Mouse (Mus musculus) regulatory T cell (primary cell): ENCODE results near the gene Mpp6.

Experiments
- in situ Hi-C: fragments of 300-600 bp; cut with MboI, MseI; formaldehyde crosslinking; loops from one replicate; pipeline ENCODE4 v1.15.1; 2025; ENCODE audit warnings: high pct_unique_total_duplicates

Mpp6 gene

DNA sequence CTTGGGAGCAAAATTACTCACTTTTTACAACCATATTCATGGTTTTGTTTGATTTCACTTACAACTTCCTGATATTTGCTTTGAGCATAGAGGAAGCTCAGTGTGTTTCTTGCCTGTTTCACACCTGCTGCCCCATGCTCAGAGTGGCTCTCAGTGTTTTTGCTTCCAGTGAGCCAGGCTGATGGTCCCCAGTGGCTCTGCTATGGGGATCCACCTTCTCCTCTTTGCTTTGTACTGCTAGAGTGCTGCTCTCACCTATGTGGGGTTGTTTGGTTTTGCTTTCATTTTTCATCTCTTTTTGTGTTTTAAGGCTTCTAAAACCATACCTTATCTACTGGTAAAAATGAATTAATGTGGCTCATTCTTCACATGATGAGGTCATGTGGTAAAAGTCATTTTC is 36.1 kb downstream of the Mpp6 start:
- in situ Hi-C loops, result no loop called here

DNA sequence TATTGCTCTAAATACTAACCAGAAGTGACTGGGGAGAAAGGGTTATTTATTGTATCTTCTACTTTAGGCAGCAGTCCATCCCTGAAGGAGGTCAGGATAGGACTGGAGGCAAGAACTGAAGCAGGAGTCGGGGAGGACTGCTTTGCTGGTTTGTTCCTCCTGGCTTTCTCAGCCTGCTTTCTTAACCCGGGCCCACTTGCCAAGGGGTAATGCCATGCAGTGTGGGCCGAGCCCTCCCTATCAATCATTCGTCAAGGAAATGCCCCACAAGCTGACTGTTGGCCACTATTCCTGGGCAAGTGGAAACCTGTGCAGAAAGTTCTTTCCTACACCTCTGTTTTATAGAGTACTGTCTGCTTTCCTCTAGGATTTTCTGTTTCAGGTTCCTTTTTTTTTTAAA is 39.3 kb downstream of the Mpp6 start:
- in situ Hi-C loops, result no loop called here

DNA sequence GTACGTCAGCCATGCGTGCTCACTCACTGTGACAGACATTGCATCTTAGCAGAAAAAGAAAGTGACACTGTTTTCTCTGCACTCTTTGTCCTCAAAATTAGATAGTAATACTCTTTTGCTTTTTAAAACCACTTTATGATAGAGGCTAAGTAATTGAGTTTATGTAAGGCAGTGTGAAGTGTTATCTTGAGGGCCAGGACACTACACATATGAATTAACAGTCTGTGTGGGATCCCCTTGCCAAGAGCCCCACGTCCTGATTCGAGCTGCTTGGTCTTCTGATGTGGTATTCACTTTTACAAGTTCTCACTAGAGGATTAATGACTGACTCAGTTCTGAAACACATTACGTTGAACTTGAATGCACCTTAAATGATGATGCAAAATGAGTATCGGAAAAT is 49.8 kb downstream of the Mpp6 start:
- in situ Hi-C loops, result no loop called here

DNA sequence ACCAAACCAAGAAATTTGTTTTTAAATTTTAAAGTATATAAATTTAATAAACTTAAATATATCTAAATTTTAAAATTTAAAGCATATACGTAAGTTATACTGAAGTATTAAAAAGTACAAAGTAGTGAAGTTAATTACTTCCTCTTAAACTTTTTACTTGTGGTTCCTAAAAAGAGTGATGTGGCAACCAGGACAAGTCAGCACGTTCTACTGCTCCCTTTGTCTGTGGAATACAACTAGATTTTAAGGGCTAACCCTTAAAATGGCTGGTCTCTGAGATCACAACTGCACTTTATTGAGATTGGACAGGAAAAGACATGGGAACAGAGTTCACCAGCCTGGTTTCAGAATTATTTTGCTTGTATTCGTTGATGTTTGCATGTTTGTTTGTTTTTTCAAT is 53.0 kb downstream of the Mpp6 start:
- in situ Hi-C loops, result no loop called here

DNA sequence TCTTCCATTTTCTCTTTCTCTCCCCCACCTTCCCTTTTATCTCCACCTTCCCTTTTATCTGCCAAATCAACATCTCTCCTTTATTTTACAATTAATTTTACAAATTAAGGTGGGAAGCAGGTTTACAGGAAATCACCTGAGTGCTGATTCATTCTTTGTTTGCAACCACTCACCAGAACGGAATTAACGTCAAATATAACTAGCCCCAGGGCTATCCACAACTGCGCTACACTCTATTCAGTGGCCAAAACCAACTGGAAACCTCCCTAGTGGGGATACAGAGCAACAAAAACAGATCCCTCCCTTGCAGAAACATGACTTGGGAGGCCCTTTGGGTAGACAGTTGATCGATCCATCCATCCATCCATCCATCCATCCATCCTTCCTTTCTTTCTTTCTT is 58.8 kb downstream of the Mpp6 start:
- in situ Hi-C loops, result no loop called here

DNA sequence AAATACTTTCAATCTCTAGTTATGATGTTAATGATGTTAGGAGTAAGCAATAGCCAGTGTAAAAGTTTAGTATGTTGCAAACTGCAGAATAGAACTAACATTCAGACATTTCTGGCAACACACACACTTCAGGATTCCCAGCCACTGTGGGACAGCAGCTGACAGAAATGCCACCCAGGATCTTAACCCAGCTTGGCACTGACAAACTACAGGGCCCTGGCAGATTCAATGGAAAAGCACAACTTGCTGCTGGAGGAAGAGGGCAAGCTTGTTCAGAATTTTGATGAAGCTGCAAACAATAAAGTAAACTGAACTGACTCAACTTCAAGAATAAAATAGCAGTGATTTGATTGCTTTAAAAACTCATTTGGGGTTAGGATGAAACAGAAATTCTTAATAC is 59.7 kb downstream of the Mpp6 start:
- in situ Hi-C loops, result no loop called here

DNA sequence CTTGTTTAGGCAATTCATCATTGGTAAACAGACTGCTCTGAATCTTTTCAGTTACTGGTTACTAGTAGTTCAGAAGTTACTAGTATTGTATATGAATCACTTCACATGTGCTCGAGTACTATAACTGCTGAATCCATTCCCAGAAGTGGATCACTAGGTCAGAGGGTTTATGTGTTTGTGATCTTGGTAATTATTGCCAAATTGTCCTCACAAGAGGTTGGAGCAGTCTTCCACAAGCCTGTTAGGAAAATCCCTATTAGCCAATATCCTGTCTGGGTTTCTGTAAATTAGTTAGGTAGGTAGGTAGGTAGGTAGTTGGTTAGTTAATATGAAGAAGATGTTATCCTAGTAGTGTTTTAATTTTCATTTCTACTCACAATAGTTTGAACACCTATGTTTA is 65.7 kb downstream of the Mpp6 start:
- in situ Hi-C loops, result no loop called here

DNA sequence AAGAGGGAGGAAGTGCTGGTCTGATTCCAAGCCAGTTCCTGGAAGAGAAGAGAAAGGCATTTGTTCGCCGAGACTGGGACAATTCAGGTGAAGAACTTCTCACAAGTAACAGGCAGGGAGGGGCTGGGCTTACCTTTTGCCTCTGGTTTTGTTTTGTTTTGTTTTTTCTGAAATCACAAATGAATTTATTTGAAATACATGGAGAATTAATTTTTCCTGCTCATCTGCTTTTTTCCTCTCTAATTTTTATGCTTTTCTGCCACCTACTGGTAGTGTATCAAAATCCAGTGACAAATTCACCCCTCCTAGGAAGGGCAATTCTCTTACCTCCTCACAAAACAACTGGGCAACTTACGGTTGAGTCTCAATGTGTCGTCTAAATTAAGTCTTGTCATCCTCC is 70.1 kb downstream of the Mpp6 start:
- in situ Hi-C loops, result no loop called here

DNA sequence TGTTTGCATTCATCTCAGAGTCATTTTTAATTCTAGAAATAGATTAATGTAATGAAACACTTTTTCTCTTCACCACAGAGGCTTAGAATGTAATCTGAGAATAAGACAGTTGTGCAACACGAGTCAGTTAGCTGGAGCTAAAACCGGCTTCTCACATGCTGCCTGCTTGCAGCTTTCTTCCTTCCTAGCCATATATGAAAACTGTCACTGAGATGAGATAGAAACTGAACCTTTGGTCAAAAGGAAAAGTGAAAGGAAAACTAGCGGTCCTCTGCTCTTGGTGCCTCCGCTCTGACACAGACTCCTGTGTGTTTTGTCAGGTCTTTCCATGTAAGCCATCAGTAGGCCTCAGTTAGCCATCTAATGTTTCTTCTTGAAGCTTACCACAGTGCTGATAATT is 77.9 kb downstream of the Mpp6 start:
- in situ Hi-C loops, result no loop called here

DNA sequence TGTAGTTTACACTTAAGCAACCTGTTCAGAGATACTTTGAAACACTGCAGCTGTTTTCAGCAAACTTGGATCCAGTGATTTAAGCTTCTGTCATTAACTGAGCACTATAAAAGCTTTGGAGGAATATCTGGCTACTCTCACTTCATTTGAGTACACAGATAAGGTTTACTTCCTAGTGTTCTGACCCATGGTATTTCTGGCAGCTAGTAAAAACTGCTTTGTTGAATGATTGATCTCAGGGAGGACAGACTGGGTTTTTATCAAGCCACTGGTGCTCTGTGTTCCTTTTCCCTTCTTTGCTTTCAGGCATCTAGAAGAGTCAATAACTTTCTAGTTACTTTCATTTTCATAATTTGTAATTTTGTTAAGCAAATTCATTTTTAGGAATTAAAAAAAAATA is 79.3 kb downstream of the Mpp6 start:
- in situ Hi-C loops, result no loop called here

DNA sequence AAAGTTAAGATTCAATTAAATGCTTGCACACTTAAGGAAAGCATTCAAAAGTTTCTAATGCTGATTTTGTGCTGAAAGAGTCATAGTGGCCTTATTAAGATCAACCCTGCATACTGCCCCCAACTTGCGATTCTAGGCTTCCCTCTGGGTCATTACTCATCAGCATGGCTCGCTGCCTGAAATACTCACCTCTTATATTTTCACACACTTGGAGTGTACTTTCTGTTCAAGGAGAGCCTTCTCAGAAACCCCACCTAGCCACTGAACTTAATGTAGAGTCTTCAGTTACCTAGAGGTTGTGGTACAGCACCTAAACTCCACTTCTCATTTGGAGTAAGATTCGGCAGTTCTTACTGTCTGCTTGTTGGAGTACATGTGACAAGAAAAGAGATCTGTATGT is 81.6 kb downstream of the Mpp6 start:
- in situ Hi-C loops, result no loop called here

DNA sequence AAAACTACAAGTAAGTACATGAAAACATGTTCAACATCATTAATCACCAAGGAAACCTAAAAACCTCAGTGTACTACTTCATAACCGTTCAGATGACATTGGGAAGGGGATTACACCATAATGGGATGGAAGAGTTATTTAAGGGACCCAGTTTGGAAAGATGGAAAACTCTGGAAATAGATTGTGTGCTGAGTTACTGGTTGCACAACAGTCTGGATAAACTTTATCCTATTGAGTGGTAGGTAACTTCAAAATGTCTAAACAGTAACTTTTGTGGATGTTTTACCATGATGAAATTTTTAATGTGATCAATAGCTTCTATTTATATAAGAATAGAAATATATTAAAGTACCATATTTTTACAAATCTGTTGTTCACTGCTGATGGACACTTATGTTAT is 82.1 kb downstream of the Mpp6 start:
- in situ Hi-C loops, result no loop called here

DNA sequence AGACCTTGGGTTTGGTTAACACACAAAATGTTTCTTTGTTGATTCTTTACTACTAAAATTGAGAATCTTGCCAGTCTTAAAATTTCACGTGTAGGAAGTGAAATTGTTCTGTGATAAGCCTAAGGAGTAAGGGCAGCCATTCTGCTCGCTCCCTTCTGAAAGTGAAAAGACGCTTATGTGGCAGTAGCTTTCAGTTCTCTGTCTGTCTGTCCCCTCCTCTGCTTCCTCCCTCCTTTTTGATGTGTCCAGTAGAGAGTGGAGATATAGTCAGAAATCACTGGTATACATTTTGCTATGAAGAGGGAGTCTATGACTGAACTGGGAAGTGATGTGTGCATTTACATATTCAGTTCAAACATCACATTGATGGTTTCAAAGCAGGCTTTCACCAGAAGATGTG is 82.8 kb downstream of the Mpp6 start:
- in situ Hi-C loops, result no loop called here

DNA sequence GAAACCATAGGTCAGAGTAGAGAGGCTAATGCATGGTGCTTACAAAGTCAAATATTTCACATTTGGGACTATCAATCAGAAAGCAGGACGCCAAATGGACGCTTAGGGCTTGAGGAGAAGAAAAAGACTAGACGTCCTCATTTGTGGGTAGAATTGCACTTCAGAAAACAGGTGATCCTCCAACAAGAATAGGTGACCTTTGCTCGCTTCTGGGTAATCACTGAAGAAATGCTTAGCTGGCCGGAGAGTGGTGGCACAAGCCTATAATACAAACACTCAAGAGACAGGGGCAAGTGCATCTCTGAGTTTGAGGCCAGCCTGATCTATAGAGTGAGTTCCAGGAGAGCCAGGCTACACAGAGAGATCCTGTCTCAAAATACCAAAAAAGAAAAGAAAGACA is 83.8 kb downstream of the Mpp6 start:
- in situ Hi-C loops, result no loop called here

DNA sequence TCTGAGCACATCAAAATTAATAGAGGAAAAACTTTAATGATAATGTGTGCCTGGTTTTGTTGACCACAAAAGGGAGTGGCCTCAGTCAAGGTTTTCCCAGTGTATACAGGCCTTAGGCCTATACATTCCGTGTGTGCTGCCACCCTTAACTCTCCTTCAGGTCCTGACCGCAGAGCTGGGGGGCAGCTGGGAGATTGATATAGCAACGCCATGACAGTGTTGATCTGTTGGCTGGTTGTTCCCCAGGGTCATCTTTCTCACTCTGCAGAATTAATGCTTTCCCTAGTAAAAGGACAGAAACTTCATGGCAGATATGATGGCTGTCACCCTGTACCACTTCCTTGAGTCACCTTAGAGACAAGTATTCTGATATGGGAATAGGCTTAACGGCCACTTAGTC is 94.3 kb downstream of the Mpp6 start:
- in situ Hi-C loops, result loop anchor here (25.0 kb wide), 1 partner anchor 692 kb away; no protein-coding TSS in a partner anchor

DNA sequence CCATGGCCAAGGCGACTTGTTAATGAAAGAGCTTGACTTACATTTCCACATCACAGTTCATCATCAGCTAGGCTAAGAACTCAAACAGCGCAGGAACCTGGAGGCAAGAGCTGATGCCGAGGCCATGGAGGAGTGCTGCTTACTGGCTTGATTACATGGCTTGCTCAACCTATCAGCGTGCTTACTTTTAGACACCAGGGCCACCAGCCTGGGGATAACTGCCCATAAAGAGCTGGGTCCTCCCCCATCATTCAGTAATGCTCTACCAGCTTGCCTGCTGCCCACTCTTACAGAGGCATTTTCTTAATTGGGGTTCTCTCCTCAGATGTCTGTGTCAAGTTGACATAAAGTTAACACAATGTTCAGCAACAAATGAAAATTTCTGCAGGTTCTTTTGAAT is 95.1 kb downstream of the Mpp6 start:
- in situ Hi-C loops, result loop anchor here (25.0 kb wide), 1 partner anchor 693 kb away; no protein-coding TSS in a partner anchor

DNA sequence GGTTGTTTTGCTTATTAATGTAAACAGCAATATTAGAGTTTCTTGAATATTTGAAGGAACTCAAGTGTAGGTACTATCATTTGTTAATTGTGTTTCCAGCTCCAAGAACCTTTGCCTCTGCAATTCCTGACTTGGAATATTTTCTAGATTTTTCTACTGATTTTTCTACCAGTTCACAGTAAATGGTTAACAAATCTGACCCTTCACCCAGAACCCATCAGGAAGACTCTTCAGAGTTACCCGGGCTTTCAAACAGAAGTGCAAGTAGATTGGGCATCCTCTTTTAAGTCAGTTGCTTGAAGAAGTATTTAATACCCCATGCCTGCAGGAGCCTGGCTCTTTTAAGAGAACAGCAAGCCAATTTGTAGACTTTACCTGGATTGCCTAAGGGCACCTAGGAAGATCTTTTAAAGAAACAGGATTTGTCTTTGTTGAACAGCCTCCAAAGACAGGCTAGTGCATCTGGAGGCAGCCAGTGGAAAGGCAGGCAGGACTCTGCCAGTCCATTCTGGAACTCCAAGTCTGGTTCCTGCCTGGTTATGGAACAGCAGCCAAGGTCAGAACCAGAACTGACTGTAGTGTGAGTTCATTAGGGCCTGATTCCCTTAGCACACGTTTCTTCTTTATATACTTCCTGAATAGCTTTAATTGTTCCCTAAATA is 104.8 kb downstream of the Mpp6 start:
- in situ Hi-C loops, result loop anchor here (25.0 kb wide), 1 partner anchor 703 kb away; no protein-coding TSS in a partner anchor

DNA sequence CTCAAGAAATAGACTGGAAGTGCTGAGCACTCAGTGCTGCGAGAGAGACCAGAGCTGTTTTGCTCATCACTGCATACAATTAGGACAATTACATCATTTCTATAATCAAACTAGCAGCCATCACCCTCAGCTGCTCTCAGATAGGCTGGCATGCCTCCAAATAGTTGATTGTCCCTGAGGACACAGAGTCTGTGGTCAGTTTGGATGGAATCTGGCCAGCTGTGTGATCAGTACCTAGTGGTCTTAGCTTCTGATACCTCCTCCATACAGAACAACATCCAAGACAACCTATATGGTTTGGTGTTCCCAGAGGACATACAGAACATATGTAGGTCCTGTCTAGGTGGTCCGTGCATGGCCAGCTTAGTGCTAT is 105.3 kb downstream of the Mpp6 start:
- in situ Hi-C loops, result loop anchor here (25.0 kb wide), 1 partner anchor 703 kb away; no protein-coding TSS in a partner anchor

DNA sequence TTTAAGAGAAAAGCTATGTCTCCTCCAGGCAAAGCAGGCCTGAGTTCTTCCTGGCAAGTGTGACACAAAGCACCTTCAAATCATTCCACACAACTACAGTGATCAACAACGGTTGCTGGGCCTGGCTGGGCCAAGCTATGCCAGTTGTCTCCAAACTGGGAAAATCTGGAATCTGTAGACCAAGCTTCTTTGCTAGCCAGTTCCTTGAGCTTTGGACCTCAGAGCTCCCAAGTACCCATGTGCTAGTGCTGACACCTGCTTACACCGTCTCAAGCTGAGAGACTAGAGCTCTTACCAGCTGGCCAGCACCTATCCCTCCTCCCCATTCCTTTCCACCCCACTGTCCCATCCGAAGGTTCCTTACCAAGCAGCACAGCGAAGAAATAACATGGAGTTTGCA is 105.9 kb downstream of the Mpp6 start:
- in situ Hi-C loops, result loop anchor here (25.0 kb wide), 1 partner anchor 704 kb away; no protein-coding TSS in a partner anchor

DNA sequence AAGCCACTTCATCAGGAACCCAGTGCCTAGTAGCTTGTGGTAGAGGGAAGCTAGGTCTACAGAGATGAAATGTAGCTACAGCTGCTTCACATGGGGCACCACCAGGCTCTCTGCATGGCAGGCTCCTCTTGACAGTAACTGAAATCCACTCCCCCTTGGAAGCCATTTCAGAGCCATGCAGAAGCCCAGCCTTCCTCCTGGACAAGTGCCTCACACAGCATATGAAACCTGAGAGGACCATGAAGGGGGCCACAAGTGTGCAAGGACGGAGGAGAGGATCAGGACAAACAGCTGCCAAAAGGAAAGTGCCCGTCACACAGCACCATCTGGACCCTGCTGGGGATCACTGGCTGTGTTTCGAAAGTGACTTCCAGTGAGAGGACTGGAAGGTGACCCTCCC is 108.6 kb downstream of the Mpp6 start:
- in situ Hi-C loops, result loop anchor here (25.0 kb wide), 1 partner anchor 706 kb away; no protein-coding TSS in a partner anchor

DNA sequence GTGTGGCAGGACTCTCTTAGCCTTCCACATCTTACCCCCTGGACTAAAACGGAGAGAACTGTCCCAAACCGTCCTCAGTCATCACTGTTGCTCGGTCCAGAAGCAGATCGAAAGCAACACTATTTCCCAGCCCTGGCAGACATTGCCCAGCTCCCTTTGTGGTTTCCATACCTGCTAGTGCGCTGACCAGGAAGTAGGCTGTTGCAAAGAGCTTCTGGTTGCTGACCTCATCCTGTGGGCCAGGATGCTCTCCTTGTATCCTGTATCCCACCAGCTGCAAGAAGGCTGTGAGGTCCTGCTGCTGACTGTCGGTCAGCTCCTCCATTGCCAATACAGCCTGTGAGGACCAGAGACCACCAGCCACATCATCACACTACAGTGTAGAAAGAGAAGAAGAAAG is 109.0 kb downstream of the Mpp6 start:
- in situ Hi-C loops, result loop anchor here (25.0 kb wide), 1 partner anchor 707 kb away; no protein-coding TSS in a partner anchor

DNA sequence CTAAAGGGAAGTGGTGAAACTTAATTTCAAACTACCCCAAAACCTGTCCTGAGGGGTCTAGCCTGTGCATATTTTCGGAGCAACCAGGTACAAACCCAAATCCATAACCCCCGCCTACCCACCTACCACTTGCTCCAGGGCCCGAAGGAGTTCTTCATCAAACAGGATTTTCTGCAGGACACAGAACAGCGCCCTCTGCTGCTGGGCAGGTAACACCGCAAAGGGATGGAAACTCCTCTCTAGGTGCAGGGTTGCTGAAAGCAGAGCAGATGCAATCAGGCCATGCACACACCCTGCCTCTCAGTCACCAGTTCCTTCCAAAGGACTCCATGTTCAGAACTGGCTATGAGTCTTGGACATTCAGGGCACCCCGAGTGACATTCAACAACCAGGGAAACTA is 110.8 kb downstream of the Mpp6 start:
- in situ Hi-C loops, result loop anchor here (25.0 kb wide), 1 partner anchor 709 kb away; no protein-coding TSS in a partner anchor

DNA sequence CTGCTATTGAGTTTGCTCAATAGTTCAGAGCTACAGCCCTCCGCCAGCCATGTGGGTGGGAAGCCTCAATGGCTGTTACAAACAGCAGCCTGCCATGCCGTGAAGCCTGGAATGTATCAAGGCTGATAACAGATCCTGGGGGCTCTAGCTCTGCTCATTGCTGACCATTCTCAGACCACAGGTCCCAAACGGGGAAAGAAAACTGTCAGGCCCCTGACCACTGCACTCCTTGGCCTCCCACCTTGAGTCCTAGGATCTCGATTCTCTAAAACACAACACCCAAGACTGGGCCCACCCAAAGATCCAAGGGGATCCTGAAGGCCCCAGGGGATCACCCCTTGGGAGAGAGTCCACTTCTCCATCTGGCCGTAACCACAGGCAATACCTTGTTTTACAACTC is 112.3 kb downstream of the Mpp6 start:
- in situ Hi-C loops, result loop anchor here (25.0 kb wide), 1 partner anchor 710 kb away; no protein-coding TSS in a partner anchor

DNA sequence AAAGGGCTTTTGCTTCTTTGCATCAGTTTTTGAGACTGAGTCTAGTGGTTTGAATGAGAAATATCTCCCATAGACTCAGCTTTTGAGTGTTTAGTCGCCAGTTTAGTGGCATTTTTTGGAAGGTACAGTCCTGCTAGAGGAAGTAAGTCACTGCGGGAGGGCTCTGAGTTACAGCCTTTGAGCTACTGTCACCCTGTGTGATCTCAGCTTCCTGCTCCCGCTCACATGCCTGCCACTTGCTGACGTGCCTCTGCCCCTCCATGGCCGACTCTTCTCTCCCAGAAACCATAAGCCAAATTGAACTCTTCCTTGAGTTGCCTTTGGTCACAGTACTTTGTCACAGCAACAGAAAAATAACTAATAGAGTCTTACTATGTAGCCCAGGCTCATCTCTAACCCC is 112.9 kb downstream of the Mpp6 start:
- in situ Hi-C loops, result loop anchor here (25.0 kb wide), 1 partner anchor 711 kb away; no protein-coding TSS in a partner anchor
